Mouse (Mus musculus): ENCODE results near the gene Lpcat1.

Lpcat1 gene

GRCm38 (mm10) chr13:73476796-73477195 lies 9.8 kb downstream of the Lpcat1 start:
- DNase-seq (ENCODE audit: low spot score): no peak

- DNase-seq (ENCODE audit: low spot score): no peak
Measured at GRCm38 (mm10) chr13:73477841-73478240, 10.8 kb downstream of the Lpcat1 start.

GRCm38 (mm10) chr13:73482476-73482875 lies 15.5 kb downstream of the Lpcat1 start:
- no peak for DNase-seq (ENCODE audit: low spot score)

- DNase-seq (ENCODE audit: low spot score): no peak
Measured at GRCm38 (mm10) chr13:73483331-73483730, 16.3 kb downstream of the Lpcat1 start.

- no peak for DNase-seq (ENCODE audit: low spot score)
Measured at GRCm38 (mm10) chr13:73484171-73484570, 17.2 kb downstream of the Lpcat1 start.

- DNase-seq (ENCODE audit: low spot score): no peak
Measured at GRCm38 (mm10) chr13:73488105-73488504, 21.1 kb downstream of the Lpcat1 start.

GRCm38 (mm10) chr13:73488707-73489106 lies 21.7 kb downstream of the Lpcat1 start:
- no peak for DNase-seq (ENCODE audit: low spot score)

GRCm38 (mm10) chr13:73489986-73490385 lies 23.0 kb downstream of the Lpcat1 start:
- DNase-seq (ENCODE audit: low spot score): no peak

- no peak for DNase-seq (ENCODE audit: low spot score)
Measured at GRCm38 (mm10) chr13:73490564-73491170, 23.7 kb downstream of the Lpcat1 start.

- DNase-seq (ENCODE audit: low spot score): peak; percentile 31
Measured at GRCm38 (mm10) chr13:73493183-73493582, 26.2 kb downstream of the Lpcat1 start.

- DNase-seq (ENCODE audit: low spot score): no peak
Measured at GRCm38 (mm10) chr13:73494528-73494927, 27.5 kb downstream of the Lpcat1 start.

- DNase-seq (ENCODE audit: low spot score): no peak
Measured at GRCm38 (mm10) chr13:73496137-73496536, 29.1 kb downstream of the Lpcat1 start.

- DNase-seq (ENCODE audit: low spot score): no peak
Measured at GRCm38 (mm10) chr13:73499893-73500604, 33.1 kb downstream of the Lpcat1 start.

- peak; percentile 15 for DNase-seq (ENCODE audit: low spot score)
Measured at GRCm38 (mm10) chr13:73502719-73503118, 35.7 kb downstream of the Lpcat1 start.

- peak; percentile 72 for DNase-seq (ENCODE audit: low spot score)
Measured at GRCm38 (mm10) chr13:73505686-73506467, 38.9 kb downstream of the Lpcat1 start.

GRCm38 (mm10) chr13:73508817-73509550 lies 42.0 kb downstream of the Lpcat1 start:
- DNase-seq (ENCODE audit: low spot score): no peak

- no peak for DNase-seq (ENCODE audit: low spot score)
Measured at GRCm38 (mm10) chr13:73509869-73510268, 42.9 kb downstream of the Lpcat1 start.

- DNase-seq (ENCODE audit: low spot score): peak; percentile 67
Measured at GRCm38 (mm10) chr13:73512776-73513673, 46.0 kb downstream of the Lpcat1 start.

GRCm38 (mm10) chr13:73516886-73517285 lies 49.9 kb downstream of the Lpcat1 start:
- no peak for DNase-seq (ENCODE audit: low spot score)

- no peak for DNase-seq (ENCODE audit: low spot score)
Measured at GRCm38 (mm10) chr13:73533716-73534115, 66.7 kb downstream of the Lpcat1 start.

- no peak for DNase-seq (ENCODE audit: low spot score)
Measured at GRCm38 (mm10) chr13:73535287-73535686, 68.3 kb downstream of the Lpcat1 start.

Measured in T-cell, adult 2 months (primary cell).